Mouse (Mus musculus) C2C12 (cell line): ENCODE results near the gene Bbof1. TPM values are rescaled to one million over a fixed set of nuclear protein-coding genes. Genes with fewer than 3 reads are reported as not detected.

Experiments
- H3K27me3 ChIP-seq: one replicate; pipeline ENCODE4 v1.6.1; 2011; ENCODE audit not compliant: control insufficient read depth, insufficient read depth, insufficient read length
- H3K36me3 ChIP-seq: one replicate; pipeline ENCODE4 v1.6.1; 2011; ENCODE audit not compliant: control insufficient read depth, insufficient read depth
- H3K4me3 ChIP-seq: one replicate; pipeline ENCODE4 v1.5.1; 2011; ENCODE audit warnings: mild to moderate bottlenecking, control low read depth; ENCODE audit not compliant: poor library complexity, insufficient read depth, severe bottlenecking
- H3K79me2 ChIP-seq: one replicate; pipeline ENCODE4 v1.6.1; 2011; ENCODE audit not compliant: control insufficient read depth, insufficient read depth
- H3K79me3 ChIP-seq: one replicate; pipeline ENCODE4 v1.6.1; 2011; ENCODE audit warnings: low read depth, control low read depth
- H3ac ChIP-seq: one replicate; pipeline ENCODE3; 2011; ENCODE audit warnings: low read depth; ENCODE audit not compliant: control insufficient read depth, insufficient read length
- CEBPB ChIP-seq: IDR thresholded peaks from one replicate; pipeline ENCODE4 v1.6.1; 2011; ENCODE audit warnings: low read depth, mild to moderate bottlenecking, control low read depth, moderate library complexity
- CTCF ChIP-seq: IDR thresholded peaks from one replicate; pipeline ENCODE4 v1.5.1; 2011; ENCODE audit not compliant: control insufficient read depth, insufficient read depth, insufficient read length
- FOSL1 ChIP-seq: IDR thresholded peaks from one replicate; pipeline ENCODE4 v1.8.0; 2011; ENCODE audit warnings: mild to moderate bottlenecking, low read length; ENCODE audit not compliant: poor library complexity, insufficient read depth, severe bottlenecking
- MAX ChIP-seq: IDR thresholded peaks from one replicate; pipeline ENCODE4 v1.6.1; 2011; ENCODE audit warnings: mild to moderate bottlenecking, control low read depth
- MYOD1 ChIP-seq: IDR thresholded peaks from one replicate; pipeline ENCODE4 v1.6.1; 2011; ENCODE audit warnings: low read depth; ENCODE audit not compliant: control insufficient read depth, insufficient read length
- MYOG ChIP-seq: IDR thresholded peaks from one replicate; pipeline ENCODE4 v1.6.1; 2011; ENCODE audit not compliant: control insufficient read depth, insufficient read length; ENCODE audit errors: extremely low read depth
- USF1 ChIP-seq: IDR thresholded peaks from one replicate; pipeline ENCODE4 v1.6.1; 2011; ENCODE audit warnings: low read depth, mild to moderate bottlenecking, control low read depth, moderate library complexity
- long read RNA-seq, 2 experiments: library from polyadenylated mRNA; unstranded; transcript quantifications; one replicate each; pipeline ENCODE4 v2.0.0; 2019 to 2020
- polyA plus RNA-seq: library from polyadenylated mRNA; unstranded; fragments of >200 nt; fragmentation: generic; extraction: Trizol; gene quantifications from one replicate; pipeline ENCODE4 v1.2.1, GENCODE M21; 2012; ENCODE audit warnings: missing spikeins

The Bbof1 gene
- 0.25 TPM for polyA plus RNA-seq
- long read RNA-seq, experiment 1, partial matches to known transcripts = 0 of 1 reads
- long read RNA-seq, experiment 1, other reads (novel, unspliced or antisense) = 0 of 1 reads
- long read RNA-seq, experiment 2, partial matches to known transcripts = 0 of 1 reads
- long read RNA-seq, experiment 2, other reads (novel, unspliced or antisense) = 1 of 1 reads

- TF ChIP-seq USF1 = no peak
- no peak for TF ChIP-seq CEBPB
- no peak for TF ChIP-seq MYOD1
- no peak for TF ChIP-seq FOSL1
- TF ChIP-seq MAX = peak; percentile 73
- TF ChIP-seq CTCF = no peak
- H3ac ChIP-seq = peak within 1 kb of the TSS; percentile 80
These were observed at the start of gene Bbof1, which contains the start of gene Entpd5 for GRCm38 (mm10) chr12:84408819-84409507. Gene Bbof1 (plus strand): TSS chr12:84409071. Gene Entpd5 (minus strand): TSS chr12:84409029.

DNA sequence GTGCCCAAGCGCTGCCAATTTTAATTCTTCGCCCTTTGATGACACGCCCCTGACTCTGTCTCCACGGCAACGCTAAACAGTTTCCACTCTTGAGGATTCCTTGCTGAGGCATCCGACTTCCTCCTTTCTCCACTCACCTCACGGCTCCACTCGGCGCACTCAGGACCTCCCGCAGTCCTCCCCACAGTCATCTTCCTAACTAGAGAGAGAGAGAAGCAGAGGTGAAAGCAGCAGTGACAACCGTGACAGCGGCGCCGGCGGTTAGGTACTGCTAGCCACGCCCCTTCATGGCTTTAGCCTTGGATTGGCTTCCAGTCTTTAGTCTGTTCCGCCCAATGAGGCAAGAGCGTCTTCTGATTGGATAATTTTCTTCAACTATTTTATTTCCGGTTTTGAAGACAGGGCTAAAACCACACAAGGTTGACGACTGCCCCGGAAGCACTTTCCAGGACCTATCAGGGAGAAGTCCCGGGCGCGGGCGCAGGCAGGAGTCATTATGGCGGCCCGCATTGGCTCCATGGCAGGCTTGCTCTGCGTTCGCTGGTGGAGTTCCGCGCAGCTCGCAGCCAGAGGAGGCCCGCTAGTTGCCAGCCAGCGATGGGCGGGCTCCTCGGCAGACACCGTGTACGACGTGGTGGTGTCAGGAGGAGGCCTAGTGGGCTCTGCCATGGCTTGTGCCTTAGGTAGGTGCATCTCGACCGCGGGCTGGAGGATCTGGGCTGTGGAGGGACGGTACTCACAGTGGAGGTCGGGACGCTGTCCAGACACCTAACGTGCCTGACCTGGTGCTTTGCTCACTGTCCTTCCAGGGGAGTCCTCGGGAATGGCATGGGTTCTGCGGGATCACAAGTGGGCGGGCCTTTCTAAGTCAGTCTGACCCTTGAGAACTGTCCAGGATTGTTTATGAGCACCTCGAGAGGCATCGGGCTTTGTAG lies 47.0 kb upstream of the Bbof1 start, which contains the start of the genes Coq6 and Fam161b:
Gene Coq6, plus strand, starts transcription at position 103 of the 935 bp plus-strand sequence.
Gene Fam161b, minus strand, starts transcription at position 279 of the 935 bp plus-strand sequence.
- TF ChIP-seq MAX (peak; percentile 28), CTCF (no peak), CEBPB (no peak), MYOG (no peak), FOSL1 (no peak)
- Histone ChIP-seq H3ac (peak within 1 kb of the TSS; percentile 98), H3K79me3 (peaks cover 35% of the 10 kb centered on the region), H3K27me3 (no peaks in the 10 kb centered on the region), H3K36me3 (no peaks in the 10 kb centered on the region), H3K79me2 (peaks cover 44% of the 10 kb centered on the region), H3K4me3 (peak within 1 kb of the TSS; percentile 95)

More at GRCm38 (mm10) chr12:84408819-84409507, at the start of gene Bbof1, which contains the start of gene Entpd5:
- Histone ChIP-seq H3K79me3 (no peaks in the 10 kb centered on the region), H3K4me3 (peak within 1 kb of the TSS; percentile 43), H3K36me3 (no peaks in the 10 kb centered on the region), H3K27me3 (no peaks in the 10 kb centered on the region), H3K79me2 (no peaks in the 10 kb centered on the region)

DNA sequence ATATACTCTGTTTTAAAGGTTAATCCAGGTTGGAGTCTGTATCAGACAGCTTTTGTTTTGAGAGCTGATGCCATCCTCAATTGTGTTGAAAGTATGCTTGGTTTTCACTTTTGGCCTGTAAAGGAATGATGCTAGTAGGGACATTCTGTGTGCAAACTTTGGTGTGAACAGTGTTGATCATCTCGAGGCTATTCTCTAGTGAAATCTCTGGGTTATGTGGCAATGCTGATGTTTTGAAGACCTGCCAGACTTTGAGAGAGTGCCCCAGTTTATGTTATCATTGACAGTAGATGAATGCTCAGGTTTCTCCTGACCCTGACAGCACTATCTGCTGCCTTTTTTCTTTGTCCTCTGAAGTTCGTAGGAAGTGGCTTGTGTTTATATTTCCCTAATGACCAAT lies 46.0 kb upstream of the Bbof1 start:
- H3K4me3 ChIP-seq = peak overlapping the region; percentile 95

DNA sequence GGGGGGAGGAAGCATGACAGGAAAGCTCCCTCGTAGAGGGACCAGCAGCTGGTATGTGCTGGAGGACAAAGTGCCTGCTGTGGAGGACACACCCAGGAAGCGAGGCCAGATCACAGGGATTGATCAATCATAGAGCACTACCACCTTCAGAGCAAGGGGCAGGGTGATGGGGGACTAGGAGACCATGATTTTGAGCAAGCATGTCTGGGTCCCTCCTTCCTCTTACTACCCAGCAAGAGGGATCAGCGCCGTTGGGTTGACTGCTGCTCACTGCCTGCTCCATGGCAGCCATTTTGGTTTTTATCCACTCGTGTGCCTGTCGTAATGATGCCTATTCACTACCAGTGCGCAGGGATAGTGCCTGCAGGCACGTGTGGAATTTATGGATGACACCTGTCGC lies 44.6 kb upstream of the Bbof1 start:
- Histone ChIP-seq H3ac (no peak overlapping the region), H3K79me2 (peaks cover 44% of the 10 kb centered on the region), H3K27me3 (no peaks in the 10 kb centered on the region), H3K4me3 (no peak overlapping the region), H3K79me3 (peaks cover 35% of the 10 kb centered on the region), H3K36me3 (peaks cover 8% of the 10 kb centered on the region)
- TF ChIP-seq MYOG (no peak), USF1 (no peak), FOSL1 (no peak), CTCF (no peak), CEBPB (no peak), MYOD1 (no peak), MAX (no peak)

More for the DNA sequence above, 46.0 kb upstream of the Bbof1 start:
- no peaks in the 10 kb centered on the region for H3K27me3 ChIP-seq
- peaks cover 44% of the 10 kb centered on the region for H3K79me2 ChIP-seq
- TF ChIP-seq CEBPB = no peak
- TF ChIP-seq CTCF = no peak
- TF ChIP-seq FOSL1 = no peak
- no peak for TF ChIP-seq MYOG
- TF ChIP-seq MYOD1 = no peak
- no peak for TF ChIP-seq MAX
- H3K36me3 ChIP-seq = peaks cover under 1% of the 10 kb centered on the region
- no peak overlapping the region for H3ac ChIP-seq
- H3K79me3 ChIP-seq = peaks cover 35% of the 10 kb centered on the region

- H3K36me3 ChIP-seq = peaks cover 9% of the 10 kb centered on the region
- no peaks in the 10 kb centered on the region for H3K27me3 ChIP-seq
- peaks cover 35% of the 10 kb centered on the region for H3K79me3 ChIP-seq
- no peak for TF ChIP-seq MYOG
- no peak for TF ChIP-seq FOSL1
- no peak for TF ChIP-seq MAX
- no peak for TF ChIP-seq CEBPB
- no peak for TF ChIP-seq USF1
- no peak for TF ChIP-seq CTCF
- no peak for TF ChIP-seq MYOD1
- peaks cover 44% of the 10 kb centered on the region for H3K79me2 ChIP-seq
- H3ac ChIP-seq = no peak overlapping the region
- H3K4me3 ChIP-seq = no peak overlapping the region
These were observed 43.7 kb upstream of the Bbof1 start for GRCm38 (mm10) chr12:84365137-84365536.
